Comparison of ENCODE assay signal across 9 mouse cellular contexts in the genomic region with DNA sequence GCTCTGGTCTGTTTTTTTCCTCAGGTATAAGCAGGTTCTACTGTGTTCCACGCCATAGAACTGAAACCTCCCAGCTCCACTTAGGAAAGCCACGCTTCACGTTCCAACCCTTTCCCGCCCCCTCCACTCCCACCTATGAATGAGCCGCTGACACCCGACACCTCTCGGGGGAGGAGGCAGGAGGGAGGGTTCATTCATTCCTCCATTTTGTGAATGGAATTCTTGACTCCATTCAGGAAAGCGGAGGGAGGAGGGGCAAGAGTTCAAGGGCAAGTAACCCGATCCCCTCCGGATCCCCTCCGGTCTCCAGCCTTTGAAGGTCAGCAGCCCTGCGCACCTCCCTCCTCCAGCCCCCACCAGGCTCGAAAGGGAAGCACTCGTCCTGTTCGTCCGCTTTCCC. TPM values are rescaled to one million over a fixed set of nuclear protein-coding genes. Genes with fewer than 3 reads are reported as not detected.
DNase-seq lines count a peak whose midpoint lies in the region; ATAC-seq and TF ChIP-seq lines count a peak whose summit lies in the region.
"Had no signal": no experiment of that assay in that cellular context is flagged by ENCODE, and none has a peak within 500 bp of the region (broad histone marks: within the 10 kb centered on the region; RNA-seq: fewer than 3 reads in every experiment).

No protein-coding gene starts in this region.

- H3K27me3 ChIP-seq in megakaryocyte, embryonic 14.5 days (replicated peaks): peaks cover 36% of the 10 kb centered on the region
- H3K27me3 ChIP-seq in forebrain, embryonic 13.5 days: peaks cover 50% of the 10 kb centered on the region
- peaks cover 39% of the 10 kb centered on the region for H3K27me3 ChIP-seq in hindbrain, embryonic 14.5 days (ENCODE audit: control insufficient read depth, insufficient read depth, low read length)
- H3K27me3 ChIP-seq in myocyte (ENCODE audit: control insufficient read depth, insufficient read depth, insufficient read length): no peaks in the 10 kb centered on the region
- H3K27me3 ChIP-seq: Patski had no signal

- peaks cover 31% of the 10 kb centered on the region for H3K36me3 ChIP-seq in megakaryocyte, embryonic 14.5 days (replicated peaks; ENCODE audit: low read length)
- peaks cover 29% of the 10 kb centered on the region for H3K36me3 ChIP-seq in forebrain, embryonic 13.5 days (ENCODE audit: poor library complexity, severe bottlenecking)
- peaks cover 22% of the 10 kb centered on the region for H3K36me3 ChIP-seq in hindbrain, embryonic 14.5 days (replicated peaks; ENCODE audit: control insufficient read depth, insufficient read depth)
- peaks cover 12% of the 10 kb centered on the region for H3K36me3 ChIP-seq in myocyte (ENCODE audit: control insufficient read depth, insufficient read depth)

- H3ac ChIP-seq in myocyte (ENCODE audit: control insufficient read depth, insufficient read length): no peak overlapping the region

- H3K4me2 ChIP-seq in forebrain, embryonic 13.5 days: peak overlapping the region; percentile 54
- H3K4me2 ChIP-seq in hindbrain, embryonic 14.5 days (replicated peaks): peak overlapping the region; percentile 44
- peak overlapping the region; percentile 73 for H3K4me2 ChIP-seq in myocyte (ENCODE audit: low read depth)

- H3K27ac ChIP-seq in forebrain, embryonic 13.5 days: no peak overlapping the region
- no peak overlapping the region for H3K27ac ChIP-seq in hindbrain, embryonic 14.5 days

- no peaks in the 10 kb centered on the region for H3K9me3 ChIP-seq in megakaryocyte, embryonic 14.5 days
- H3K9me3 ChIP-seq in forebrain, embryonic 13.5 days (replicated peaks): no peaks in the 10 kb centered on the region
- H3K9me3 ChIP-seq in hindbrain, embryonic 14.5 days (ENCODE audit: control insufficient read depth, low read length): no peaks in the 10 kb centered on the region

- H3K9ac ChIP-seq in forebrain, embryonic 13.5 days: no peak overlapping the region
- no peak overlapping the region for H3K9ac ChIP-seq in hindbrain, embryonic 14.5 days

- peaks cover 23% of the 10 kb centered on the region for H3K4me1 ChIP-seq in megakaryocyte, embryonic 14.5 days
- peaks cover 13% of the 10 kb centered on the region for H3K4me1 ChIP-seq in forebrain, embryonic 13.5 days
- no peaks in the 10 kb centered on the region; the same call in 1 of the 2 replicates for H3K4me1 ChIP-seq in hindbrain, embryonic 14.5 days (replicated peaks; ENCODE audit: control insufficient read depth, insufficient read depth, low read length)

- WGBS in forebrain, embryonic 13.5 days: 0% methylated on average over 16 of the region's 16 CpGs
- under 1% methylated on average over 16 of the region's 16 CpGs for WGBS in hindbrain, embryonic 14.5 days

- TF ChIP-seq POLR2A in myocyte (IDR thresholded peaks at IDR 0.05; ENCODE audit: insufficient read length, low read depth): no peak

- ATAC-seq in megakaryocyte, adult 5-6 weeks (ENCODE audit: poor library complexity, severe bottlenecking): no peak
- peak; percentile 38; the same call in 1 of the 2 replicates for ATAC-seq in forebrain, embryonic 13.5 days
- peak; percentile 40; the same call in 1 of the 2 replicates for ATAC-seq in hindbrain, embryonic 14.5 days (ENCODE audit: low FRiP score)
- ATAC-seq: Patski had no signal

- peak overlapping the region; percentile 4 for H3K4me3 ChIP-seq in megakaryocyte, embryonic 14.5 days (replicated peaks)
- no peak overlapping the region for H3K4me3 ChIP-seq in forebrain, embryonic 13.5 days
- H3K4me3 ChIP-seq in hindbrain, embryonic 14.5 days (replicated peaks; ENCODE audit: low read length): peak overlapping the region; percentile 14; the same call in 1 of the 2 replicates
- peak overlapping the region; percentile 3 for H3K4me3 ChIP-seq in myocyte

- DNase-seq in hindbrain, embryonic 14.5 days (ENCODE audit: low spot score): peak; percentile 40
- peak; percentile 56 for DNase-seq in liver
- no peak for DNase-seq in thymus, postnatal 10 days (ENCODE audit: low spot score in 2 of 2)
- no peak for DNase-seq in thymus, postnatal 0 days (ENCODE audit: low spot score)

- H3K79me2 ChIP-seq in myocyte (ENCODE audit: control insufficient read depth, insufficient read depth): no peaks in the 10 kb centered on the region

TF ChIP-seq in myocyte, 11 proteins besides CTCF, POLR2A, EP300 and RAD21:
- TF ChIP-seq MYOG (IDR thresholded peaks at IDR 0.05; ENCODE audit: control insufficient read depth in 1 of 3, insufficient read depth in 1 of 3, insufficient read length in 2 of 3, low read depth in 2 of 3): no peak
- TF ChIP-seq E2F4 (IDR thresholded peaks at IDR 0.05; ENCODE audit: insufficient read depth): peak; percentile 59

RNA-seq across cellular contexts. Expression of gene Etv4, which starts 12.7 kb away (rescaled TPM):
- 12.0 and 22.5 TPM in 2 replicates for polyA plus RNA-seq in megakaryocyte, embryonic 14.5 days (2012; ENCODE audit: insufficient read depth, low replicate concordance)
- not detected in 2 replicates for total RNA-seq in megakaryocyte, adult 5-6 weeks (2015)
- not detected in 2 replicates for total RNA-seq in megakaryocyte, adult 5-6 weeks (2017)
- 2.4 and 3.3 TPM in 2 replicates for polyA plus RNA-seq in forebrain, embryonic 13.5 days (2015; fragmentation: Nextera tagmentation; extraction: Ambion mirVana)
- polyA plus RNA-seq in hindbrain, embryonic 14.5 days (2014; fragmentation: Nextera tagmentation; extraction: Ambion mirVana): 12.2 and 12.6 TPM in 2 replicates
- 21.2 TPM for polyA plus RNA-seq in myocyte (2012; fragmentation: generic; extraction: Trizol)
- 1.5 and 2.0 TPM in 2 replicates for polyA plus RNA-seq in thymus, postnatal 0 days (2015; fragmentation: Nextera tagmentation; extraction: Ambion mirVana)

RNA-seq across cellular contexts. Expression of gene Dhx8, which starts 39.7 kb away (rescaled TPM):
- 0.63 and 3.8 TPM in 2 replicates for polyA plus RNA-seq in megakaryocyte, embryonic 14.5 days (2012; ENCODE audit: insufficient read depth, low replicate concordance)
- total RNA-seq in megakaryocyte, adult 5-6 weeks (2015): 18.5 and 18.8 TPM in 2 replicates
- 36.9 and 39.1 TPM in 2 replicates for total RNA-seq in megakaryocyte, adult 5-6 weeks (2017)
- polyA plus RNA-seq in forebrain, embryonic 13.5 days (2015; fragmentation: Nextera tagmentation; extraction: Ambion mirVana): 39.2 and 44.8 TPM in 2 replicates
- 29.3 and 30.5 TPM in 2 replicates for polyA plus RNA-seq in hindbrain, embryonic 14.5 days (2014; fragmentation: Nextera tagmentation; extraction: Ambion mirVana)
- polyA plus RNA-seq in myocyte (2012; fragmentation: generic; extraction: Trizol): 19.1 TPM
- polyA plus RNA-seq in thymus, postnatal 0 days (2015; fragmentation: Nextera tagmentation; extraction: Ambion mirVana): 42.9 and 53.5 TPM in 2 replicates

Comparison
In these comparisons a context has a peak if more than half of its experiments do, and no peak if none do; other contexts are left out.
1. DNase-seq: peak in hindbrain, embryonic 14.5 days (single experiment) and liver (single experiment); none in thymus, postnatal 10 days (0 of 2) and thymus, postnatal 0 days (single experiment).
2. Peak in every context shown above with its lines, with median percentiles within 50 percentile points of each other: H3K4me2 ChIP-seq.